Mouse (Mus musculus): ENCODE results near the gene Adamtsl1. TPM values are rescaled to one million over a fixed set of nuclear protein-coding genes. Genes with fewer than 3 reads are reported as not detected.

The Adamtsl1 gene
- polyA plus RNA-seq, 1 experiment: 0.55 TPM

GRCm38 (mm10) chr4:85707352-85708057, 193.5 kb downstream of the Adamtsl1 start:
- no peaks in the 10 kb centered on the region for H3K36me3 ChIP-seq (ENCODE audit: control insufficient read depth, insufficient read depth, low read length)
- no peak overlapping the region for H3K4me3 ChIP-seq (ENCODE audit: extremely low read depth, insufficient read depth, insufficient read length)
- WGBS: 81% methylated on average over 7 of the region's 7 CpGs
- DNase-seq (ENCODE audit: low read depth in 1 of 2, low spot score in 2 of 2): no peak
- no peaks in the 10 kb centered on the region for H3K27me3 ChIP-seq (ENCODE audit: control insufficient read depth, insufficient read depth, low read length)
- no peak for TF ChIP-seq POLR2A (IDR thresholded peaks at IDR 0.05; ENCODE audit: low read depth, low read length)
- TF ChIP-seq CTCF (IDR thresholded peaks at IDR 0.05; ENCODE audit: extremely low read depth, insufficient read depth, insufficient read length, insufficient replicate concordance): no peak
- no peaks in the 10 kb centered on the region for H3K4me1 ChIP-seq (ENCODE audit: control insufficient read depth, insufficient read depth, insufficient read length)
- no peak overlapping the region for H3K27ac ChIP-seq (ENCODE audit: insufficient read depth, low read length)

GRCm38 (mm10) chr4:85709636-85710035, 195.7 kb downstream of the Adamtsl1 start:
- DNase-seq (ENCODE audit: low read depth in 1 of 2, low spot score in 2 of 2): no peak
- H3K36me3 ChIP-seq (ENCODE audit: control insufficient read depth, insufficient read depth, low read length): no peaks in the 10 kb centered on the region
- TF ChIP-seq POLR2A (IDR thresholded peaks at IDR 0.05; ENCODE audit: low read depth, low read length) (no peak), CTCF (IDR thresholded peaks at IDR 0.05; ENCODE audit: extremely low read depth, insufficient read depth, insufficient read length, insufficient replicate concordance) (no peak)
- H3K4me3 ChIP-seq (ENCODE audit: extremely low read depth, insufficient read depth, insufficient read length): no peak overlapping the region
- H3K27ac ChIP-seq (ENCODE audit: insufficient read depth, low read length): no peak overlapping the region
- 57% methylated on average over 2 of the region's 2 CpGs for WGBS
- H3K27me3 ChIP-seq (ENCODE audit: control insufficient read depth, insufficient read depth, low read length): no peaks in the 10 kb centered on the region
- no peaks in the 10 kb centered on the region for H3K4me1 ChIP-seq (ENCODE audit: control insufficient read depth, insufficient read depth, insufficient read length)

GRCm38 (mm10) chr4:85724999-85725398, 211.0 kb downstream of the Adamtsl1 start:
- Histone ChIP-seq H3K4me1 (ENCODE audit: control insufficient read depth, insufficient read depth, insufficient read length) (no peaks in the 10 kb centered on the region), H3K36me3 (ENCODE audit: control insufficient read depth, insufficient read depth, low read length) (no peaks in the 10 kb centered on the region), H3K27me3 (ENCODE audit: control insufficient read depth, insufficient read depth, low read length) (no peaks in the 10 kb centered on the region), H3K4me3 (ENCODE audit: extremely low read depth, insufficient read depth, insufficient read length) (no peak overlapping the region), H3K27ac (ENCODE audit: insufficient read depth, low read length) (no peak overlapping the region)
- no peak for TF ChIP-seq POLR2A (IDR thresholded peaks at IDR 0.05; ENCODE audit: low read depth, low read length)
- TF ChIP-seq CTCF (IDR thresholded peaks at IDR 0.05; ENCODE audit: extremely low read depth, insufficient read depth, insufficient read length, insufficient replicate concordance): no peak
- 77% methylated on average over 3 of the region's 3 CpGs for WGBS
- no peak for DNase-seq (ENCODE audit: low read depth in 1 of 2, low spot score in 2 of 2)

- 86% methylated on average over 2 of the region's 2 CpGs for WGBS
- no peaks in the 10 kb centered on the region for H3K4me1 ChIP-seq (ENCODE audit: control insufficient read depth, insufficient read depth, insufficient read length)
- H3K27me3 ChIP-seq (ENCODE audit: control insufficient read depth, insufficient read depth, low read length): no peaks in the 10 kb centered on the region
- no peak overlapping the region for H3K4me3 ChIP-seq (ENCODE audit: extremely low read depth, insufficient read depth, insufficient read length)
- H3K27ac ChIP-seq (ENCODE audit: insufficient read depth, low read length): no peak overlapping the region
- DNase-seq (ENCODE audit: low read depth in 1 of 2, low spot score in 2 of 2): no peak
- no peak for TF ChIP-seq POLR2A (IDR thresholded peaks at IDR 0.05; ENCODE audit: low read depth, low read length)
- no peak for TF ChIP-seq CTCF (IDR thresholded peaks at IDR 0.05; ENCODE audit: extremely low read depth, insufficient read depth, insufficient read length, insufficient replicate concordance)
- H3K36me3 ChIP-seq (ENCODE audit: control insufficient read depth, insufficient read depth, low read length): no peaks in the 10 kb centered on the region
Observed at GRCm38 (mm10) chr4:85727731-85728130, 213.8 kb downstream of the Adamtsl1 start.

- H3K27me3 ChIP-seq (ENCODE audit: control insufficient read depth, insufficient read depth, low read length): no peaks in the 10 kb centered on the region
- H3K4me1 ChIP-seq (ENCODE audit: control insufficient read depth, insufficient read depth, insufficient read length): no peaks in the 10 kb centered on the region
- 67% methylated on average over 1 of the region's 1 CpGs for whole genome bisulfite sequencing
- no peak for DNase-seq (ENCODE audit: low read depth in 1 of 2, low spot score in 2 of 2)
- TF ChIP-seq POLR2A (IDR thresholded peaks at IDR 0.05; ENCODE audit: low read depth, low read length) (no peak), CTCF (IDR thresholded peaks at IDR 0.05; ENCODE audit: extremely low read depth, insufficient read depth, insufficient read length, insufficient replicate concordance) (no peak)
- H3K27ac ChIP-seq (ENCODE audit: insufficient read depth, low read length): no peak overlapping the region
- no peak overlapping the region for H3K4me3 ChIP-seq (ENCODE audit: extremely low read depth, insufficient read depth, insufficient read length)
- H3K36me3 ChIP-seq (ENCODE audit: control insufficient read depth, insufficient read depth, low read length): no peaks in the 10 kb centered on the region
Observed at GRCm38 (mm10) chr4:85728416-85728815, 214.4 kb downstream of the Adamtsl1 start.

DNA sequence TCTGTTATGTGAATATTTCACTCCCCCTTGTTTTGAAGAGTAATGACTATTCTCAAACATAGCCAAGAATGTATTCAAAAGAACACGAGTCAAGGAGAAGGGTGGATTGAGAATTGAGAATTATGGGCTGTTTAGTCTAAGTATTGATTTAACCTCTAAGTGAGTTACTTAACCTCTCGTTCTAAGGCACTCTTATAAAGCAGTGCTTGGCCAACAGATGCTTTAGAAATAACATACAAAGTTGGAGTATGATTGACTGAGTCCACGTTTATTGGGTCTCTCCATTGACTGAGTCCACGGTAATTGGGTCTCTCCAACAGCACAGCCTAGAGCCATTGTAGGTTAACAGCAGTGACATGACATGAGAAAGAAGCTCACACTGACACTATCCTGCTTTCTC, 226.5 kb downstream of the Adamtsl1 start:
- WGBS: 84% methylated on average over 4 of the region's 4 CpGs
- no peaks in the 10 kb centered on the region for H3K4me1 ChIP-seq (ENCODE audit: control insufficient read depth, insufficient read depth, insufficient read length)
- DNase-seq (ENCODE audit: low read depth in 1 of 2, low spot score in 2 of 2): no peak
- no peak overlapping the region for H3K27ac ChIP-seq (ENCODE audit: insufficient read depth, low read length)
- H3K4me3 ChIP-seq (ENCODE audit: extremely low read depth, insufficient read depth, insufficient read length): no peak overlapping the region; the same call in 1 of the 2 replicates
- H3K27me3 ChIP-seq (ENCODE audit: control insufficient read depth, insufficient read depth, low read length): no peaks in the 10 kb centered on the region
- TF ChIP-seq CTCF (IDR thresholded peaks at IDR 0.05; ENCODE audit: extremely low read depth, insufficient read depth, insufficient read length, insufficient replicate concordance): no peak
- no peak for TF ChIP-seq POLR2A (IDR thresholded peaks at IDR 0.05; ENCODE audit: low read depth, low read length)
- no peaks in the 10 kb centered on the region for H3K36me3 ChIP-seq (ENCODE audit: control insufficient read depth, insufficient read depth, low read length)

- no peak for TF ChIP-seq CTCF (IDR thresholded peaks at IDR 0.05; ENCODE audit: extremely low read depth, insufficient read depth, insufficient read length, insufficient replicate concordance)
- TF ChIP-seq POLR2A (IDR thresholded peaks at IDR 0.05; ENCODE audit: low read depth, low read length): no peak
- no peaks in the 10 kb centered on the region for H3K27me3 ChIP-seq (ENCODE audit: control insufficient read depth, insufficient read depth, low read length)
- no peak overlapping the region for H3K27ac ChIP-seq (ENCODE audit: insufficient read depth, low read length)
- no peak overlapping the region for H3K4me3 ChIP-seq (ENCODE audit: extremely low read depth, insufficient read depth, insufficient read length)
- DNase-seq (ENCODE audit: low read depth in 1 of 2, low spot score in 2 of 2): no peak
- no peaks in the 10 kb centered on the region for H3K36me3 ChIP-seq (ENCODE audit: control insufficient read depth, insufficient read depth, low read length)
- 7% methylated on average over 3 of the region's 3 CpGs for WGBS
- no peaks in the 10 kb centered on the region for H3K4me1 ChIP-seq (ENCODE audit: control insufficient read depth, insufficient read depth, insufficient read length)
Observed at GRCm38 (mm10) chr4:85741825-85742391, 227.9 kb downstream of the Adamtsl1 start.

Data from spleen, adult 2 months (tissue).